Mouse (Mus musculus) gastrocnemius, postnatal 25 days (tissue): ENCODE data around the gene Sash3. TPM values are rescaled to one million over a fixed set of nuclear protein-coding genes. Genes with fewer than 3 reads are reported as not detected.

Experiments
- DNase-seq: peaks from one replicate; pipeline ENCODE4 v3.0.0; 2022
- total RNA-seq, 2 experiments: library from RNA; stranded (reverse); gene quantifications; 1 replicate in 1 of 2; 2 replicates in 1 of 2; pipeline ENCODE4 v1.2.3; 2021

Gene Sash3
- total RNA-seq, 2 experiments from 2014 or later, result 0.23 to 0.48 TPM

- no peak for DNase-seq
Measured at GRCm38 (mm10) chrX:48140286-48140877, 5.9 kb upstream of the Sash3 start.

GRCm38 (mm10) chrX:48141481-48141880 is 4.8 kb upstream of the Sash3 start:
- DNase-seq, result peak; percentile 20

GRCm38 (mm10) chrX:48143415-48144335 is 2.6 kb upstream of the Sash3 start:
- peak; percentile 19 for DNase-seq

GRCm38 (mm10) chrX:48147226-48147625 is 990 bp downstream of the Sash3 start:
- no peak for DNase-seq

- no peak for DNase-seq
Measured at GRCm38 (mm10) chrX:48147741-48148186, 1.5 kb downstream of the Sash3 start.

GRCm38 (mm10) chrX:48152106-48152505 is 5.9 kb downstream of the Sash3 start:
- no peak for DNase-seq

GRCm38 (mm10) chrX:48153414-48153813 is 7.2 kb downstream of the Sash3 start:
- DNase-seq, result no peak

GRCm38 (mm10) chrX:48153949-48154348 is 7.7 kb downstream of the Sash3 start:
- DNase-seq, result no peak

GRCm38 (mm10) chrX:48155489-48155888 is 9.3 kb downstream of the Sash3 start:
- DNase-seq, result no peak

- no peak for DNase-seq
Measured at GRCm38 (mm10) chrX:48157396-48157795, 11.2 kb downstream of the Sash3 start.

- no peak for DNase-seq
Measured at GRCm38 (mm10) chrX:48158229-48158919, 12.1 kb downstream of the Sash3 start.

GRCm38 (mm10) chrX:48169892-48170291 is 23.7 kb downstream of the Sash3 start:
- no peak for DNase-seq

GRCm38 (mm10) chrX:48170368-48170767 is 24.1 kb downstream of the Sash3 start:
- DNase-seq, result no peak

- DNase-seq, result no peak
Measured at GRCm38 (mm10) chrX:48181844-48182243, 35.6 kb downstream of the Sash3 start.

- DNase-seq, result no peak
Measured at GRCm38 (mm10) chrX:48184703-48185102, 38.5 kb downstream of the Sash3 start.

- no peak for DNase-seq
Measured at GRCm38 (mm10) chrX:48191261-48191660, 45.0 kb downstream of the Sash3 start.

- DNase-seq, result no peak
Measured at GRCm38 (mm10) chrX:48193235-48194152, 47.3 kb downstream of the Sash3 start.

GRCm38 (mm10) chrX:48197856-48198255 is 51.6 kb downstream of the Sash3 start:
- no peak for DNase-seq

- no peak for DNase-seq
Measured at GRCm38 (mm10) chrX:48199026-48199425, 52.8 kb downstream of the Sash3 start.

- DNase-seq, result no peak
Measured at GRCm38 (mm10) chrX:48200699-48201098, 54.5 kb downstream of the Sash3 start.

- no peak for DNase-seq
Measured at GRCm38 (mm10) chrX:48201973-48202372, 55.7 kb downstream of the Sash3 start.

- no peak for DNase-seq
Measured at GRCm38 (mm10) chrX:48202436-48202835, 56.2 kb downstream of the Sash3 start.
